Mouse (Mus musculus) left cerebral cortex, postnatal 14 days (tissue): ENCODE measurements at regions not wholly inside any gene's neighbourhood (a gene's known extent, or its start where the extent isn't known, plus 50 kb on each side); places are given as distances from the start of the nearest gene placed in this dataset.

ENCODE experiments used
- DNase-seq, 2 experiments: peaks; one replicate each; pipeline ENCODE4 v3.0.0; 2021 to 2022; ENCODE audit warnings: low spot score in 2 of 2, mixed read lengths in 1 of 2
- intact Hi-C: fragments of 180-260 bp; cut with DNase I; formaldehyde crosslinking; loops from one replicate; pipeline ENCODE4 v1.15.1; 2025

- DNase-seq, result no peak
- intact Hi-C loops, result no loop called here
Measured at GRCm38 (mm10) chr10:56453578-56454069, 76.5 kb downstream of the Gja1 start.

- intact Hi-C loops, result no loop called here
- no peak for DNase-seq
Measured at GRCm38 (mm10) chr10:56455867-56456468, 78.8 kb downstream of the Gja1 start.

- DNase-seq, result no peak
- intact Hi-C loops, result no loop called here
Measured at GRCm38 (mm10) chr10:56468537-56468936, 91.4 kb downstream of the Gja1 start.

- peak in 1 of 2 experiments; percentile 7 for DNase-seq
- intact Hi-C loops, result no loop called here
Measured at GRCm38 (mm10) chr10:56468993-56469712, 92.0 kb downstream of the Gja1 start.

- DNase-seq, result no peak
- intact Hi-C loops, result no loop called here
Measured at GRCm38 (mm10) chr10:56469895-56470294, 92.8 kb downstream of the Gja1 start.

- no peak for DNase-seq
- intact Hi-C loops, result no loop called here
Measured at GRCm38 (mm10) chr10:56474951-56475350, 97.8 kb downstream of the Gja1 start.

- intact Hi-C loops, result no loop called here
- DNase-seq, result no peak
Measured at GRCm38 (mm10) chr10:56482156-56482716, 105.1 kb downstream of the Gja1 start.

GRCm38 (mm10) chr10:56484931-56485330, 107.8 kb downstream of the Gja1 start:
- intact Hi-C loops, result no loop called here

GRCm38 (mm10) chr10:56485746-56486145, 108.6 kb downstream of the Gja1 start:
- intact Hi-C loops, result no loop called here
- DNase-seq, result no peak

More at GRCm38 (mm10) chr10:56484931-56485330, 107.8 kb downstream of the Gja1 start:
- no peak for DNase-seq

- intact Hi-C loops, result no loop called here
- no peak for DNase-seq
Measured at GRCm38 (mm10) chr10:56486584-56486983, 109.5 kb downstream of the Gja1 start.

- intact Hi-C loops, result no loop called here
- no peak for DNase-seq
Measured at GRCm38 (mm10) chr10:56493461-56493860, 116.3 kb downstream of the Gja1 start.

- DNase-seq, result no peak
- intact Hi-C loops, result loop anchor here (2.0 kb wide), 1 partner anchor 65 kb away; no protein-coding TSS in a partner anchor
Measured at GRCm38 (mm10) chr10:56495352-56495751, 118.2 kb downstream of the Gja1 start.

GRCm38 (mm10) chr10:56519041-56519440, 141.9 kb downstream of the Gja1 start:
- no peak for DNase-seq
- intact Hi-C loops, result no loop called here

- intact Hi-C loops, result no loop called here
Measured at GRCm38 (mm10) chr10:56525791-56526190, 148.7 kb downstream of the Gja1 start.

GRCm38 (mm10) chr10:56537091-56537490, 160.0 kb downstream of the Gja1 start:
- intact Hi-C loops, result no loop called here
- peak in 1 of 2 experiments; percentile 8 for DNase-seq

More at GRCm38 (mm10) chr10:56525791-56526190, 148.7 kb downstream of the Gja1 start:
- DNase-seq, result no peak

- intact Hi-C loops, result no loop called here
- no peak for DNase-seq
Measured at GRCm38 (mm10) chr10:56539827-56540511, 162.8 kb downstream of the Gja1 start.

- no peak for DNase-seq
- intact Hi-C loops, result no loop called here
Measured at GRCm38 (mm10) chr10:56542106-56542505, 165.0 kb downstream of the Gja1 start.

GRCm38 (mm10) chr10:56545989-56546388, 168.9 kb downstream of the Gja1 start:
- DNase-seq, result no peak

GRCm38 (mm10) chr10:56546824-56547223, 169.7 kb downstream of the Gja1 start:
- intact Hi-C loops, result no loop called here
- DNase-seq, result no peak

More at GRCm38 (mm10) chr10:56545989-56546388, 168.9 kb downstream of the Gja1 start:
- intact Hi-C loops, result no loop called here

GRCm38 (mm10) chr10:56547825-56548224, 170.7 kb downstream of the Gja1 start:
- DNase-seq, result no peak
- intact Hi-C loops, result no loop called here
